Mouse (Mus musculus): ENCODE measurements around the gene Pbx4. TPM values are rescaled to one million over a fixed set of nuclear protein-coding genes. Genes with fewer than 3 reads are reported as not detected.

Pbx4 gene
- polyA plus RNA-seq, 1 experiment from 2014 or later: 61.2 TPM

DNA sequence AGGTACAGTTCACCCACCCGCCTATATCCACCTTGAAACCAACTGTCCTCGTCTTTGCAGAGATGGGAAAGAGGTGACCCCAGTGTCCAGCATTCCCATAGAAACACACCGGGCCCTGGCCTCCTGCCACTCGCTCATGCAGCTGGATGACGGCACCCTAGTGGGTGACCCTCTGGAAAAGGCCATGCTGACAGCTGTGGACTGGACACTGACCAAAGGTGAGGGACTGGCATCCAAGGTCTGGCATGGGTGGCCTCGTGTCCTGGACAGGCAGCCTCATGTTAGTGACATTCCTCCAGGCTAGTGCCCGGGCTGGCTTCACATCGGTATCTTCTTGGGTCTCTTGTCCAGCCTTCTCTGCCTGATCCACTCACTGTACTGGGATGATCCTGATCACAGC, 33.0 kb upstream of the Pbx4 start:
- no peak overlapping the region for H3K9ac ChIP-seq (replicated peaks)
- no peak overlapping the region for H3K4me2 ChIP-seq
- H3K27me3 ChIP-seq (replicated peaks): no peaks in the 10 kb centered on the region
- ATAC-seq (ENCODE audit: low FRiP score): no peak
- no peak overlapping the region for H3K27ac ChIP-seq (replicated peaks)
- WGBS: 93% methylated on average over 8 of the region's 8 CpGs
- H3K4me1 ChIP-seq: no peaks in the 10 kb centered on the region
- H3K4me3 ChIP-seq (replicated peaks): no peak overlapping the region
- H3K36me3 ChIP-seq: peaks cover 99% of the 10 kb centered on the region
- H3K9me3 ChIP-seq (replicated peaks): no peaks in the 10 kb centered on the region

DNA sequence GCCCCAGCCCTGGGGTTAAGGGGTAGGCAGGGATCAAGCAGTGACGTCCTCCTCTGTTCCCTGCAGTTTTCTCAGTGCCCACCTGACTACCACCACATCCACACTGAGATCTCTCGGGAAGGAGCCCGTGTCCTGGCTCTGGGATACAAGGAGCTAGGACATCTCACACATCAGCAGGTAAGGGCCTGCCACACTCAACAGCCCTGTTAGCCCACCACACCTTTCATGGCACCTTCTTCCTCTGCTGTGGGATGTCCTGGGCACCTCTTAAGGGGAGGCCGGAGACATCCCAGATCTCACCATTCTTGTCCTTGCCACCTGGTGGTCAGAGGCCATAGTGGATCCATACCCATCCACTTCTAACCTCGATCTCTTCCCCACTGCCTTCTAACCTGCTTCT, 32.3 kb upstream of the Pbx4 start:
- no peaks in the 10 kb centered on the region for H3K9me3 ChIP-seq (replicated peaks)
- H3K27me3 ChIP-seq (replicated peaks): no peaks in the 10 kb centered on the region
- no peaks in the 10 kb centered on the region for H3K4me1 ChIP-seq
- H3K36me3 ChIP-seq: peaks cover 97% of the 10 kb centered on the region
- no peak overlapping the region for H3K27ac ChIP-seq (replicated peaks)
- whole genome bisulfite sequencing: 96% methylated on average over 5 of the region's 5 CpGs
- H3K4me2 ChIP-seq: no peak overlapping the region
- no peak for ATAC-seq (ENCODE audit: low FRiP score)
- no peak overlapping the region for H3K4me3 ChIP-seq (replicated peaks)
- no peak overlapping the region for H3K9ac ChIP-seq (replicated peaks)

DNA sequence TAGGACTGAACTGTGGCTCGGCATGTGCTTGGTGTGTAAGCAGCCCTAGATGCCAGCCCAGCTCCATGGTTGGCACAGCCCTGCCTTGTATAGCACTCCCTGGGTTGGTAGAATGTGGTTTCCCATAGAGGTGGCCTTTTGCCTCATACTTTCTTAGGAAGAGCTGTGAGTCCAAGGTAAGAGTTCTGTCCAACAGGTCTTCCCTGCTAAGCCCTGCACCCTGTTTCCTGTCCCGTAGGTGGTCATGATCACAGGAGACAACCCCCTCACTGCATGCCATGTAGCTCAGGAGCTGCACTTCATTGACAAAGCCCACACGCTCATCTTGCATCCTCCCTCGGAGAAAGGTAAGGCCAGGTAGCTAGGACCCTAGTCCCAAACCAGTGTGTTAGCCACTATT, 30.5 kb upstream of the Pbx4 start:
- no peak for ATAC-seq (ENCODE audit: low FRiP score)
- Histone ChIP-seq H3K36me3 (peaks cover 97% of the 10 kb centered on the region), H3K4me3 (replicated peaks) (no peak overlapping the region), H3K4me2 (no peak overlapping the region), H3K9ac (replicated peaks) (no peak overlapping the region), H3K4me1 (no peaks in the 10 kb centered on the region), H3K27ac (replicated peaks) (no peak overlapping the region), H3K27me3 (replicated peaks) (no peaks in the 10 kb centered on the region), H3K9me3 (replicated peaks) (no peaks in the 10 kb centered on the region)
- WGBS: 97% methylated on average over 4 of the region's 4 CpGs

DNA sequence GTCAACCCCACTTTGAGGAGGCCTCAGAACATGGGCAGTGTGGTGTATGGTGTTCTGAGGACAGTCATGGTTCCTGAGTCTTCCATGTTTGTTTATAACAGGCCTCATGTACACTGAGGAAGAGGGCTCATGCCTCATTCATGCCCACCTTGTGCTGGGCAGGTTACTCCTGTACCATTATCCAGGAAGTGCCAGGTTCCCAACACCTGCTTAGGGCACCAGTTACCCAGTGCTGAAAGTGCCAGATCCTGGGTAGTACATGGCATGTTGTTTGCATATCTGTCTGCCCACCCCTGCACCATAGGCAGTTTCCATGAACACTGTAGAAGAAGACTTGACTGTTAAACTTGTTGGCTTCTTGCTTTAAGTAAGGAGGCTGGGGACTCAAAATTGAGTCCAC, 30.1 kb upstream of the Pbx4 start:
- Histone ChIP-seq H3K4me2 (no peak overlapping the region), H3K9ac (replicated peaks) (no peak overlapping the region)
- no peak for ATAC-seq (ENCODE audit: low FRiP score)

DNA sequence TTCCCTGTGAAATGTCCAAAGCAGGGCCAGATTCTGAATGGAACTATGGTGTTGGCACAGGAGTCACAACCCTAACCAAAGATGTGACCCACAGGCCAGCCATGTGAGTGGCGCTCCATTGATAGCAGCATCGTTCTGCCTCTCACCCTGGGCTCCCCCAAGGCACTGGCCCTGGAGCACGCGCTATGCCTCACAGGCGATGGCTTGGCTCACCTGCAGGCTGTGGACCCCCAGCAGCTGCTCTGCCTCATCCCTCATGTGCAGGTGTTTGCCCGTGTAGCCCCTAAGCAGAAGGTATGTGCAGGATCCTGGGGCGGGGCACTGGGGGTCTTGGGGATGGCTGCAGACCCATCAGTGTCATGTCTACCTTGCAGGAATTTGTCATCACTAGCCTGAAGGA, 28.9 kb upstream of the Pbx4 start:
- no peak overlapping the region for H3K27ac ChIP-seq (replicated peaks)
- H3K9ac ChIP-seq (replicated peaks): no peak overlapping the region
- H3K36me3 ChIP-seq: peaks cover 92% of the 10 kb centered on the region
- H3K4me3 ChIP-seq (replicated peaks): no peak overlapping the region
- 94% methylated on average over 7 of the region's 7 CpGs for WGBS
- no peaks in the 10 kb centered on the region for H3K27me3 ChIP-seq (replicated peaks)
- H3K4me2 ChIP-seq: no peak overlapping the region
- ATAC-seq (ENCODE audit: low FRiP score): no peak
- peaks cover 5% of the 10 kb centered on the region for H3K4me1 ChIP-seq
- H3K9me3 ChIP-seq (replicated peaks): no peaks in the 10 kb centered on the region

More for the DNA sequence above, 30.1 kb upstream of the Pbx4 start:
- Histone ChIP-seq H3K27ac (replicated peaks) (no peak overlapping the region), H3K4me1 (no peaks in the 10 kb centered on the region), H3K4me3 (replicated peaks) (no peak overlapping the region), H3K36me3 (peaks cover 97% of the 10 kb centered on the region), H3K27me3 (replicated peaks) (no peaks in the 10 kb centered on the region), H3K9me3 (replicated peaks) (no peaks in the 10 kb centered on the region)

DNA sequence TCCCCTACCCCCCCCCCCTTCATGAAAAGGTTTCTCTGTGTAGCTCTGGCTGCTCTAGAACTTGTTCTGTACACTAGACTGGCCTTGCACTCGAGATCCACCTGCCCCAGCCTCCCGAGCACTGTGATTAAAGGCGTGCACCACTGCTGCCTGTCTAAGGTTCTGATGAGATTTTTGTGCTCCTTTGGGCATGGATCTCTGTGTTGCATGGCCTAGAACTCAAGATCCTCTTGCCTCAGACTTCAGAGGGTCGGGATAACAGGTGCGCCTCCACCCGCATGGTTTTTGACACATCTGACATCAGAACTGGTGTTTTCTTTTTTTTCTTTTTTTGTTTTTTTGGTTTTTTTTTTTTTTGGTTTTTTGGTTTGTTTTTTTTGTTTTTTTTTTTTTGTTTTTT, 27.8 kb upstream of the Pbx4 start:
- Histone ChIP-seq H3K9me3 (replicated peaks) (no peaks in the 10 kb centered on the region), H3K27ac (replicated peaks) (no peak overlapping the region), H3K4me2 (no peak overlapping the region), H3K36me3 (peaks cover 80% of the 10 kb centered on the region), H3K27me3 (replicated peaks) (no peaks in the 10 kb centered on the region), H3K4me1 (peaks cover 11% of the 10 kb centered on the region), H3K9ac (replicated peaks) (no peak overlapping the region), H3K4me3 (replicated peaks) (no peak overlapping the region)
- ATAC-seq (ENCODE audit: low FRiP score): no peak
- 95% methylated on average over 6 of the region's 6 CpGs for WGBS

DNA sequence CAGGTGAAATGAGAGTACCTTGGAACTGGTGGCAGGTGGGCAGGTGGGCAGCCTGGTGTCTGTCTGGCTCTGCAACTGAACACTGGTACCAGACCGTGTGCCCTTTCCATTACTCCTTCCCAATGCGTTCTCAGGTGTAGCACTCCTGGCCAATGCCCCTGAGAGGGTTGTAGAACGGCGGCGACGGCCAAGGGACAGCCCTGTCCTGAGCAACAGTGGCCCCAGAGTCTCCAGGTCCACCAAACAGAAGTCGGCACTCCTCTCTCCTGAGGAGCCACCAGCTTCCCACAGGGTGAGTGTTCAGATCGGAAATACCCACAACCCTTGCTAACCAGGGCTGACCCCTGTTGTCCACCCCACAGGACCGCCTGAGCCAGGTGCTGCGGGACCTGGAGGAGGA, 27.2 kb upstream of the Pbx4 start:
- H3K9ac ChIP-seq (replicated peaks): no peak overlapping the region
- H3K9me3 ChIP-seq (replicated peaks): no peaks in the 10 kb centered on the region
- no peak overlapping the region for H3K4me3 ChIP-seq (replicated peaks)
- no peaks in the 10 kb centered on the region for H3K27me3 ChIP-seq (replicated peaks)
- peaks cover 75% of the 10 kb centered on the region for H3K36me3 ChIP-seq
- peaks cover 17% of the 10 kb centered on the region for H3K4me1 ChIP-seq
- H3K4me2 ChIP-seq: no peak overlapping the region
- WGBS: 95% methylated on average over 9 of the region's 10 CpGs
- ATAC-seq (ENCODE audit: low FRiP score): no peak
- H3K27ac ChIP-seq (replicated peaks): no peak overlapping the region

- Histone ChIP-seq H3K9me3 (replicated peaks) (no peaks in the 10 kb centered on the region), H3K4me3 (replicated peaks) (no peak overlapping the region), H3K9ac (replicated peaks) (no peak overlapping the region), H3K4me2 (no peak overlapping the region), H3K27me3 (replicated peaks) (no peaks in the 10 kb centered on the region), H3K36me3 (peaks cover 72% of the 10 kb centered on the region), H3K27ac (replicated peaks) (no peak overlapping the region), H3K4me1 (peaks cover 17% of the 10 kb centered on the region)
- 93% methylated on average over 9 of the region's 9 CpGs for WGBS
- ATAC-seq (ENCODE audit: low FRiP score): no peak
Measured at GRCm38 (mm10) chr8:69805491-69805890, 26.8 kb upstream of the Pbx4 start.

DNA sequence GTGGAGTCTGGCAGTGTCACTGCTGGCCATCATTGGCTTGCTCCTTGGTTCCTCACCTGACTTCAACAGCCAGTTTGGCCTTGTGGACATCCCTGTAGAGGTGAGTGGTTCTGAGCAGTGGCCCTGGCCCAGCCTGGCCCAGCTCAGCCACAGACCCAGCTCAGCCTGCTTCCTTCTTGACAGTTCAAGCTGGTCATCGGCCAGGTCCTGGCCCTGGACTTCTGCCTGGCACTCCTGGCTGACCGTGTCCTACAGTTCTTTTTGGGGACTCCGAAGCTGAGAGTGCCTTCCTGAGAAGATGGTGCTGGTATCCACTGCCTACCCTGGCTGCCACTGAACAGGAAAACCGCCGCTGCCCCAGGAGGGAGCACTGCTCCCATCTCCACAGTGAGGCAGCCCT, 25.1 kb upstream of the Pbx4 start:
- no peak for ATAC-seq (ENCODE audit: low FRiP score)
- WGBS: 97% methylated on average over 5 of the region's 5 CpGs

GRCm38 (mm10) chr8:69808094-69808863, 24.0 kb upstream of the Pbx4 start, which contains the start of gene Gmip:
Gmip (plus strand) TSS chr8:69808679.
- WGBS: 3% methylated on average over 28 of the region's 28 CpGs
- H3K9me3 ChIP-seq (replicated peaks): no peaks in the 10 kb centered on the region
- H3K4me2 ChIP-seq: peak within 1 kb of the TSS; percentile 70
- H3K4me3 ChIP-seq (replicated peaks): peak within 1 kb of the TSS; percentile 57
- peaks cover 67% of the 10 kb centered on the region for H3K36me3 ChIP-seq
- peaks cover 17% of the 10 kb centered on the region for H3K4me1 ChIP-seq
- peak within 1 kb of the TSS; percentile 74 for H3K27ac ChIP-seq (replicated peaks)
- peak; percentile 75 for ATAC-seq (ENCODE audit: low FRiP score)
- H3K9ac ChIP-seq (replicated peaks): peak within 1 kb of the TSS; percentile 72
- no peaks in the 10 kb centered on the region for H3K27me3 ChIP-seq (replicated peaks)

More for the DNA sequence above, 25.1 kb upstream of the Pbx4 start:
- Histone ChIP-seq H3K9ac (replicated peaks) (no peak overlapping the region), H3K9me3 (replicated peaks) (no peaks in the 10 kb centered on the region), H3K4me2 (no peak overlapping the region), H3K36me3 (peaks cover 71% of the 10 kb centered on the region), H3K4me1 (peaks cover 17% of the 10 kb centered on the region), H3K4me3 (replicated peaks) (no peak overlapping the region), H3K27me3 (replicated peaks) (no peaks in the 10 kb centered on the region), H3K27ac (replicated peaks) (no peak overlapping the region)

DNA sequence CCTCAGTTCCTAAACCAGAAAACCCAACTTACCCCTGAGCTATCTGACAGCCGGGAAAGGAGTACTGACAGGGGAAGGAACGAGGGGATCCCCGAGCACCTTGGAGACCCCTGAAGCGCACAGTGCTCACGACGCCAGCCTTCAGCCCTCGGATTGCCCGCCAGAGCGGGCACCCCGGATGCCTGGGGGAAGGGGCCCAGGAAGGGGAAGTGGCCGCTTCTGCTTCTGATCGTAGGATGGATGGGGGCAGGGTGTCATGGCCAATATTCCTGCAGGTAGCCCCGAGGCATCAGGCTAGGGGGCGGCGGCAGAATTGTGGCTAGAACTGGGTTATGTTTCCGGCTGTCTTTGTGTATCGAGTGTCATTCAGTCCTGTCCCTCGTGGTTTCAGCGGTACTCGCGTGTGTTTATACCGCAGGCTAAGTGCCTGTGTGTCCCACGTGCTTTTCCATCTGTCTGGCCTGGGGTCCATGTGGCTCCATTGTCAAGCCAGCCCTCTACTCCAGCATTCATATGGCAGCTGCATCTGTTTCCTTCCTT, 23.4 kb upstream of the Pbx4 start:
- peak; percentile 65 for ATAC-seq (ENCODE audit: low FRiP score)
- H3K27ac ChIP-seq (replicated peaks): peak overlapping the region; percentile 74
- H3K27me3 ChIP-seq (replicated peaks): no peaks in the 10 kb centered on the region
- H3K36me3 ChIP-seq: peaks cover 67% of the 10 kb centered on the region
- under 1% methylated on average over 23 of the region's 23 CpGs for WGBS
- H3K4me3 ChIP-seq (replicated peaks): peak overlapping the region; percentile 57
- H3K4me1 ChIP-seq: peaks cover 17% of the 10 kb centered on the region
- peak overlapping the region; percentile 72 for H3K9ac ChIP-seq (replicated peaks)
- peak overlapping the region; percentile 70 for H3K4me2 ChIP-seq
- no peaks in the 10 kb centered on the region for H3K9me3 ChIP-seq (replicated peaks)

DNA sequence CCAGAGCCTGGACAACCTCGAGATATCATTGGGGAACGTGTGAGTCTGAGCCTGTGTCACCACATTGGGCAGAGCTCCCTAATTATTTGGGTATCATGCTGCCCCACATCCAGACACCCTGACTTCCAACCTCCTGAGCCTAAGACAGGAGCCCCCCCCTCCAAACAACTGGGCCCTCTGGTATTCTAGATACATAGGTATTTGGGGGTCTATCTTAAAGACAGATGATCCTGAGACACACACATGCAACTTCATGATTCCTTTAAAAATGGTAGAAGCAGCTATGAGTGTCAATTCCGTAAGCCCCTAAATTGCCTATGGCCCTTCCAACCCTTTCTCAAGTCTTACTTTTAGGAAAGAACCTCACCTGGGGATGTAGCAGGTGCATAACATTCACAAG, 22.5 kb upstream of the Pbx4 start:
- Histone ChIP-seq H3K9ac (replicated peaks) (no peak overlapping the region), H3K9me3 (replicated peaks) (no peaks in the 10 kb centered on the region), H3K27ac (replicated peaks) (no peak overlapping the region), H3K4me1 (peaks cover 17% of the 10 kb centered on the region), H3K4me3 (replicated peaks) (peak overlapping the region; percentile 57), H3K36me3 (peaks cover 67% of the 10 kb centered on the region), H3K4me2 (peak overlapping the region; percentile 70), H3K27me3 (replicated peaks) (no peaks in the 10 kb centered on the region)
- no peak for ATAC-seq (ENCODE audit: low FRiP score)
- 67% methylated on average over 3 of the region's 3 CpGs for WGBS

Data from neural tube, embryonic 15.5 days (tissue).